Mouse (Mus musculus): Measurements from ENCODE around the gene Rgp1. TPM values are rescaled to one million over a fixed set of nuclear protein-coding genes. Genes with fewer than 3 reads are reported as not detected.

Rgp1 gene
- polyA plus RNA-seq, 1 experiment from 2014 or later, result 25.0 TPM

GRCm38 (mm10) chr4:43573561-43573960, 5.0 kb upstream of the Rgp1 start:
- H3K4me1 ChIP-seq (replicated peaks; ENCODE audit: control insufficient read depth, insufficient read depth, low read length), result peaks cover 17% of the 10 kb centered on the region
- no peak for ATAC-seq (ENCODE audit: low read depth)
- no peak overlapping the region for H3K4me2 ChIP-seq (ENCODE audit: low read depth, low read length)
- peaks cover 24% of the 10 kb centered on the region for H3K36me3 ChIP-seq (ENCODE audit: control insufficient read depth, insufficient read depth, low read length)
- 87% methylated on average over 4 of the region's 4 CpGs for WGBS
- no peak overlapping the region for H3K27ac ChIP-seq (ENCODE audit: low read length)
- no peaks in the 10 kb centered on the region for H3K27me3 ChIP-seq (ENCODE audit: control insufficient read depth, insufficient read depth, low read depth, low read length)
- H3K9ac ChIP-seq (ENCODE audit: low read length), result no peak overlapping the region
- no peak overlapping the region for H3K4me3 ChIP-seq (ENCODE audit: low read length)
- no peaks in the 10 kb centered on the region for H3K9me3 ChIP-seq (ENCODE audit: control insufficient read depth, low read length)

GRCm38 (mm10) chr4:43575356-43575755, 3.2 kb upstream of the Rgp1 start:
- Histone ChIP-seq H3K9me3 (ENCODE audit: control insufficient read depth, low read length) (no peaks in the 10 kb centered on the region), H3K27ac (ENCODE audit: low read length) (no peak overlapping the region), H3K4me3 (ENCODE audit: low read length) (no peak overlapping the region), H3K4me2 (ENCODE audit: low read depth, low read length) (no peak overlapping the region; the same call in 1 of the 2 replicates), H3K36me3 (ENCODE audit: control insufficient read depth, insufficient read depth, low read length) (peaks cover 14% of the 10 kb centered on the region; the same call in 1 of the 2 replicates), H3K9ac (ENCODE audit: low read length) (no peak overlapping the region), H3K27me3 (ENCODE audit: control insufficient read depth, insufficient read depth, low read depth, low read length) (no peaks in the 10 kb centered on the region), H3K4me1 (replicated peaks; ENCODE audit: control insufficient read depth, insufficient read depth, low read length) (peaks cover 24% of the 10 kb centered on the region)
- WGBS, result 73% methylated on average over 2 of the region's 2 CpGs
- ATAC-seq (ENCODE audit: low read depth), result no peak

DNA sequence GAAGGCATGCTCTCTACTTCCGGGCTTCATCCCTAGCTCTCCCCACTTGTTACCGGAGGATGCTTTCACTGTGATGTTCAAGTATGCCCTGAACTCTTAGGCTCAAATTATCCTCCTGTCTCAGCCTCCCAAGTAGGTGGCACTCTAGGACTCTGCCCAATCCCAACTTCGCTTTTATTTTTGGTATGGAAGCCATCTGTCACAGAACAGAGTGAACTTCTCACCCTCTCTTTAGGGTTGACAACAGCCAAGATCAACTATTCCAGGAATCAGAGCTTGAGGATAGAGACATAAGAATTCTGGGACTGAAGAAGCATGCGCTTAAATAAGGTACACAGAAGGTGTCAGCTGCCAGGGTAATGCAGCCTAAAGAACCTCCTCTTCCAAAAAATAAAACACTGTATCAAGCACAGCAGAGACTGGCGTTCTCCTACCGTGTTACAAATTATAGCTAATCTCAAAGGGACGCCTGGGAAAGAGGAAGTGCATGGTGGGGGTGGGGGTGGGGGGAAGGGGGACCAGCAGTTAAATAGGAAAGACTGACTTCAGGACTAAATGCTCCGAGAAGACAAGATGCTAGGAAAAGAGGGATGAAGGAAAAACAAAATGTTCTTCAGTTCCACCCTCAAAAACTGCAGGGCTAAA, 1.2 kb upstream of the Rgp1 start:
- peaks cover 21% of the 10 kb centered on the region for H3K36me3 ChIP-seq (ENCODE audit: control insufficient read depth, insufficient read depth, low read length)
- peaks cover 24% of the 10 kb centered on the region for H3K4me1 ChIP-seq (replicated peaks; ENCODE audit: control insufficient read depth, insufficient read depth, low read length)
- H3K27me3 ChIP-seq (ENCODE audit: control insufficient read depth, insufficient read depth, low read depth, low read length), result no peaks in the 10 kb centered on the region
- WGBS, result 32% methylated on average over 8 of the region's 8 CpGs
- ATAC-seq (ENCODE audit: low read depth), result no peak
- no peaks in the 10 kb centered on the region for H3K9me3 ChIP-seq (ENCODE audit: control insufficient read depth, low read length)
- no peak overlapping the region for H3K27ac ChIP-seq (ENCODE audit: low read length)
- peak overlapping the region; percentile 90 for H3K9ac ChIP-seq (ENCODE audit: low read length)
- H3K4me3 ChIP-seq (ENCODE audit: low read length), result peak overlapping the region; percentile 74
- H3K4me2 ChIP-seq (ENCODE audit: low read depth, low read length), result peak overlapping the region; percentile 93

GRCm38 (mm10) chr4:43579256-43579655, 741 bp downstream of the Rgp1 start:
- H3K27me3 ChIP-seq (ENCODE audit: control insufficient read depth, insufficient read depth, low read depth, low read length), result no peaks in the 10 kb centered on the region
- peak overlapping the region; percentile 93 for H3K4me2 ChIP-seq (ENCODE audit: low read depth, low read length)
- H3K9ac ChIP-seq (ENCODE audit: low read length), result peak overlapping the region; percentile 90
- 3% methylated on average over 10 of the region's 10 CpGs for WGBS
- H3K27ac ChIP-seq (ENCODE audit: low read length), result peak overlapping the region; percentile 89
- no peak for ATAC-seq (ENCODE audit: low read depth)
- H3K4me3 ChIP-seq (ENCODE audit: low read length), result peak overlapping the region; percentile 74
- no peaks in the 10 kb centered on the region for H3K9me3 ChIP-seq (ENCODE audit: control insufficient read depth, low read length)
- peaks cover 25% of the 10 kb centered on the region for H3K36me3 ChIP-seq (ENCODE audit: control insufficient read depth, insufficient read depth, low read length)
- peaks cover 24% of the 10 kb centered on the region for H3K4me1 ChIP-seq (replicated peaks; ENCODE audit: control insufficient read depth, insufficient read depth, low read length)

DNA sequence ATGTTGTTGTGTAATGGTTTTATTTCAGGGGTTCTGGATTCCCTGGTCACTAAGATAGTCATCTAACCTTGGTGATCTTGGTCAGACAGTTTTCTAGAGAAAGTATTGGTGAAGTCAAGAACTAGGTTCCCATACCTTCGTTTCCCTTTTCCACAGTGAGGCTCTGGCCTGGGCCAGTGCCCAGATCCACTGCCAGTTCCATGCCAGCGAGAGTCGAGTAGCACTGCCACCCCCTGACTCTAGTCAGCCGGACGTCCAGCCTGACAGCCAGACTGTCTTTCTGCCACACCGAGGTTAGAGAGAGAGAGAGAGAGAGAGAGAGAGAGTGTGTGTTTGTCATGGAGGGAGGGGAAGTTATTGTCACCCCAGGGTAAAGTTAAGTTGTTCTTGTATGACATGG, 1.2 kb downstream of the Rgp1 start:
- peaks cover 24% of the 10 kb centered on the region for H3K4me1 ChIP-seq (replicated peaks; ENCODE audit: control insufficient read depth, insufficient read depth, low read length)
- no peak for ATAC-seq (ENCODE audit: low read depth)
- WGBS, result 70% methylated on average over 6 of the region's 6 CpGs
- peak overlapping the region; percentile 93 for H3K4me2 ChIP-seq (ENCODE audit: low read depth, low read length)
- peaks cover 25% of the 10 kb centered on the region for H3K36me3 ChIP-seq (ENCODE audit: control insufficient read depth, insufficient read depth, low read length)
- H3K27ac ChIP-seq (ENCODE audit: low read length), result no peak overlapping the region
- H3K4me3 ChIP-seq (ENCODE audit: low read length), result peak overlapping the region; percentile 74
- peak overlapping the region; percentile 90 for H3K9ac ChIP-seq (ENCODE audit: low read length)
- no peaks in the 10 kb centered on the region for H3K9me3 ChIP-seq (ENCODE audit: control insufficient read depth, low read length)
- no peaks in the 10 kb centered on the region for H3K27me3 ChIP-seq (ENCODE audit: control insufficient read depth, insufficient read depth, low read depth, low read length)

- Histone ChIP-seq H3K36me3 (ENCODE audit: control insufficient read depth, insufficient read depth, low read length) (peaks cover 25% of the 10 kb centered on the region), H3K27ac (ENCODE audit: low read length) (no peak overlapping the region), H3K9ac (ENCODE audit: low read length) (no peak overlapping the region), H3K4me1 (replicated peaks; ENCODE audit: control insufficient read depth, insufficient read depth, low read length) (peaks cover 21% of the 10 kb centered on the region), H3K27me3 (ENCODE audit: control insufficient read depth, insufficient read depth, low read depth, low read length) (no peaks in the 10 kb centered on the region), H3K4me3 (ENCODE audit: low read length) (no peak overlapping the region), H3K9me3 (ENCODE audit: control insufficient read depth, low read length) (no peaks in the 10 kb centered on the region), H3K4me2 (ENCODE audit: low read depth, low read length) (no peak overlapping the region)
- WGBS, result 87% methylated on average over 5 of the region's 5 CpGs
- no peak for ATAC-seq (ENCODE audit: low read depth)
These were observed 2.2 kb downstream of the Rgp1 start for GRCm38 (mm10) chr4:43580721-43581120.

DNA sequence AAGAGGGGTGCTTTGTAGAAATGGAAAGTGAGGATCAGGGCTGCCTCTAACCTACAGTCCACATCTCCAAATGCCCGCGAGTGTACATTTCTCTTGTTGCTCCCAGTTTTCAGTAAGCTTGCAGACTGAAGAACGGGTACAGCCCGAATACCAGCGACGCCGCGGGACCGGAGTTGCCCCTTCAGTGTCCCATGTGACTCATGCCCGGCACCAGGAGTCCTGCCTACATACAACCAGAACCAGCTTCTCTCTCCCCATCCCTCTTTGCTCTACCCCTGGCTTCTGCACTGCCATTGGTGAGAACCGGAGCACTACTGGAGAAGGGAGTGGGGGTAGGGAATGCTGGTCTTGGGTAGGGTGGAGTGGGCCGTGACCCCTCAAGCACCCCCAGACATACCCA, 2.9 kb downstream of the Rgp1 start:
- no peak overlapping the region for H3K4me2 ChIP-seq (ENCODE audit: low read depth, low read length)
- 91% methylated on average over 12 of the region's 12 CpGs for WGBS
- H3K9me3 ChIP-seq (ENCODE audit: control insufficient read depth, low read length), result no peaks in the 10 kb centered on the region
- no peak overlapping the region for H3K4me3 ChIP-seq (ENCODE audit: low read length)
- H3K9ac ChIP-seq (ENCODE audit: low read length), result no peak overlapping the region
- peaks cover 25% of the 10 kb centered on the region for H3K36me3 ChIP-seq (ENCODE audit: control insufficient read depth, insufficient read depth, low read length)
- ATAC-seq (ENCODE audit: low read depth), result no peak
- no peak overlapping the region for H3K27ac ChIP-seq (ENCODE audit: low read length)
- peaks cover 21% of the 10 kb centered on the region for H3K4me1 ChIP-seq (replicated peaks; ENCODE audit: control insufficient read depth, insufficient read depth, low read length)
- H3K27me3 ChIP-seq (ENCODE audit: control insufficient read depth, insufficient read depth, low read depth, low read length), result no peaks in the 10 kb centered on the region

DNA sequence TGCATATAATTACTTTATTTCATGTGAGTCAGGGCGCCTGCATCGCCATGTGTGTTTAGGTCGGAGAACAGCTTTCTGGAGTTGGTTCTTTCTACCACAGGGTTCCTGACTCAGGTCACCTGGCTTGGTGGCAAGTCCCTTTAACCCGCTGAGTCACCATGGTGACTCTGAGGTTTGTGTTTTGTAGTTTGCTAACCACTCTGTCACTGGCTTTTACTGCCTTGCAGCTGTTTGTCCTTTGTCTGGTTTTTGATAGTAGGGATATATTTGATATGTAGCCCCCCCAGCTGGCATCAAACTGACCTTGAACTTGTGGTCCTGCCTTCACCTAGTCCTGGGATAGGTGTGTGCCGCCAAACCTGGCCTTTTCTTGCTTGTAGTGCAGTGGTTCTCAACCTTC, 3.7 kb downstream of the Rgp1 start:
- no peak for ATAC-seq (ENCODE audit: low read depth)
- Histone ChIP-seq H3K27ac (ENCODE audit: low read length) (no peak overlapping the region), H3K4me1 (replicated peaks; ENCODE audit: control insufficient read depth, insufficient read depth, low read length) (peaks cover 14% of the 10 kb centered on the region), H3K9me3 (ENCODE audit: control insufficient read depth, low read length) (no peaks in the 10 kb centered on the region), H3K4me2 (ENCODE audit: low read depth, low read length) (no peak overlapping the region), H3K27me3 (ENCODE audit: control insufficient read depth, insufficient read depth, low read depth, low read length) (no peaks in the 10 kb centered on the region), H3K4me3 (ENCODE audit: low read length) (no peak overlapping the region), H3K36me3 (ENCODE audit: control insufficient read depth, insufficient read depth, low read length) (peaks cover 25% of the 10 kb centered on the region), H3K9ac (ENCODE audit: low read length) (no peak overlapping the region)
- WGBS, result 84% methylated on average over 5 of the region's 5 CpGs

GRCm38 (mm10) chr4:43583421-43583820, 4.9 kb downstream of the Rgp1 start:
- H3K36me3 ChIP-seq (ENCODE audit: control insufficient read depth, insufficient read depth, low read length), result peaks cover 25% of the 10 kb centered on the region
- no peak overlapping the region for H3K9ac ChIP-seq (ENCODE audit: low read length)
- H3K27me3 ChIP-seq (ENCODE audit: control insufficient read depth, insufficient read depth, low read depth, low read length), result no peaks in the 10 kb centered on the region
- no peak overlapping the region for H3K4me3 ChIP-seq (ENCODE audit: low read length)
- no peak for ATAC-seq (ENCODE audit: low read depth)
- 65% methylated on average over 7 of the region's 7 CpGs for WGBS
- no peak overlapping the region for H3K27ac ChIP-seq (ENCODE audit: low read length)
- no peak overlapping the region for H3K4me2 ChIP-seq (ENCODE audit: low read depth, low read length)
- H3K4me1 ChIP-seq (replicated peaks; ENCODE audit: control insufficient read depth, insufficient read depth, low read length), result peaks cover 7% of the 10 kb centered on the region
- no peaks in the 10 kb centered on the region for H3K9me3 ChIP-seq (ENCODE audit: control insufficient read depth, low read length)

Data from lung, embryonic 16.5 days (tissue).